ENCODE assay signal across 13 mouse cellular contexts in the genomic region with DNA sequence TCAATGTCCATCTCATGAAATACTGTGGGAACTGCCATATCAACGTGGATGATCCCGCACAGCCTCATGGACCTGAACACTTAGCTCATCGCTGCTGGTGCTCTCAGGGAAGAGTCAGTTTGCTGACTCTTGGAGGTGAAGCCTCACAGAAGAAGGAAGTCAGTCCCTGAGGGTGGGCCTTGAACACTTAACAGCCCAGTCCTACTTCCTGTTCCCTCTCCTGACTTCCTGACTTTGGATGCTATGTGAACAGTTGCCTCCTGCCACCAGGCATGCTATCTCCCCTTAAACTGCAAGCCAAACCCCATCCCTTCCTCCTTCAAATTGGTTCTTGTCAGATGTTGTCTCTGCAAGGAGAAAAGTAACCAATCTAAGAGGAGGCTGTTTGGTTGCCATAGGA.
"Had no signal": no experiment of that assay in that cellular context is flagged by ENCODE, and none has a peak within 500 bp of the region (broad histone marks: within the 10 kb centered on the region; RNA-seq: fewer than 3 reads in every experiment).

No protein-coding gene starts in this region.

- H3K9me3 ChIP-seq: limb, embryonic 13.5 days; midbrain, embryonic 15.5 days had no signal

- H3K4me1 ChIP-seq: megakaryocyte, embryonic 14.5 days; midbrain, embryonic 15.5 days had no signal

- H3K4me3 ChIP-seq: limb, embryonic 13.5 days; megakaryocyte, embryonic 14.5 days; midbrain, embryonic 15.5 days had no signal

- H3K27me3 ChIP-seq: limb, embryonic 13.5 days; megakaryocyte, embryonic 14.5 days; midbrain, embryonic 15.5 days had no signal

- ATAC-seq: midbrain, embryonic 15.5 days had no signal

- H3K36me3 ChIP-seq: midbrain, embryonic 15.5 days had no signal

- H3K9ac ChIP-seq: limb, embryonic 13.5 days; liver, embryonic 14.5 days; midbrain, embryonic 15.5 days had no signal

- DNase-seq: kidney, adult 11 months; kidney, adult 9 months; kidney, postnatal 36 days; left cerebral cortex, postnatal 4 days; lung, adult 2 months; thymus, adult 18-20 months; thymus, postnatal 14 days had no signal

- H3K4me2 ChIP-seq: limb, embryonic 13.5 days; midbrain, embryonic 11.5 days; midbrain, embryonic 15.5 days had no signal

- H3K27ac ChIP-seq: kidney, postnatal 0 days; limb, embryonic 13.5 days; liver, embryonic 14.5 days; midbrain, embryonic 15.5 days had no signal
